Mouse (Mus musculus): ENCODE data around the gene Pef1.

Gene Pef1

DNA sequence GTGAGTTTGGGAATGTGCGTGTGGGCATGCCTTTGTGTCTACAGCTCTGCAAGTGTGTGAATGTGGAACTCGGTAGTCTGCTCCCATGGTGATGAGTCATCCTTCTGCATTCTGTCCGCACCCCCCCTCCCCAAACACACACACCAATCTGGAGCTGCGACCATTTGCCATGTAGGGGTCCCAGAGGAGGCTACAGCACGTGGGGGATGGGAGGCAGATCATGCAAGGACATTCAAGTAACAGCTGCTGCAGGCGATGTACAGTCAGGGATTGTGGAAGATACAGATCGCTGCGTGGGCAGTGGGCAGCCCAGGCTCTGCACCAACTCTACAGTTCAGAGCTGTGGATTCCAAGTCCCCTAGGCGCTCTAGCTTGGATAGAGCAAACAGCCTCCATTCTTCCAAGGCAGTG lies 38.6 kb downstream of the Pef1 start:
- peak; percentile 60 for DNase-seq

DNA sequence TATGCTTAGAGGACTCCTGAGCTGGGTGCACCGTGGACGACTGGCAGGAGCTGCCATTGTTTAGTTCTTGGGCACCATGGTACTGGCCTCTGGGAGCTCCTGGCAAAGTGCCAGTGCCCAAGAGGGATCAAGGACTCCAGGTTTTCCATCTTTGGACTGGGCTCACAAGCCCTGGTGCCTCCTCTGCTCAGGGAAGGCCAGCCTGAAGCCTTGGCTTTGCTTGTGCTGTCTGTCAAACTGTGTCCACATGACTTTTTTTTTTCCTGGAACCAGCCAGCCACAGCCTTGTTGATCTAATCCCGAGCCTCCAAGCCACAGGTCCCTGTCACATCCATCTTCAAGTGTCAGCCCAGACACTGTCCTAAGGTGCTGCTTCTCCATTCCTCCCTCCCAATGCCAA lies 39.4 kb downstream of the Pef1 start:
- DNase-seq = peak; percentile 36

DNA sequence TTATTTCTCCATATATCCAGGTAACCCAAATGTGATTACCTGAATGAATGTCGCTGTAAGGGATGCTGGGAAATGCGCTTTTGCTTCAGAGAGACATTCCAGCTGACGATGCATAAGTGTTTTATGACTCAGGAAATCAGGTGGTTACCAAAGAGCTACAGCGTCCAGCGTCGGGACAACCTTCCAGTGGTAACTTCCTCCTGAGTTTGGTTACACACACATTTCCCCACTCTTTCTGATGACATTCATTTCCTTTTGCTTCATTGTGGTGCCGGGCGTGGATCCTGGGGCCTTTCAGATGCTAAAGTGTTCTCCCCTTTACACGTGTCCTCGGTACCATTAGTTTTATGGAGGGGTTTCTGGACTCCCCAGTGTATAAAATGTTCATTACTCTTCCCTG lies 46.0 kb downstream of the Pef1 start:
- DNase-seq = no peak

DNA sequence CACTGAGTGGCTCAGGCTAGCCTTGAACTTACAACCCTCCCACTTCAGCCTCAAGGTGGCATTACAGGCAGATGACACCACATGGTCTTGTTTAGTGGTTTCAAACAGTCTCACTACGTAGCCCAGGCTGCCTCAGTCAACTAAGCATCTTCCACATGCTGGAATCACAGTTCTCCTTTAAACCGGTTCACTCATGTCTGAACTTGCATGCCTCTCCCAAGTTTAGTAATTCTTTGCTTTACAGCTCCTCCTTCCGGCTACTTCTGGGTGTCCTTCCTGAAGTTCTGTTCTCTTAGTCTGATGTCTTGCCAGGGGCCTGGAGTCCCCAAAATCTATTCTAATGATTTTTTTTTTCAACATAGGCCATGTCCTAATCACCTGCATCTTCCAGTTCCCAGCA lies 51.9 kb downstream of the Pef1 start:
- no peak for DNase-seq

DNA sequence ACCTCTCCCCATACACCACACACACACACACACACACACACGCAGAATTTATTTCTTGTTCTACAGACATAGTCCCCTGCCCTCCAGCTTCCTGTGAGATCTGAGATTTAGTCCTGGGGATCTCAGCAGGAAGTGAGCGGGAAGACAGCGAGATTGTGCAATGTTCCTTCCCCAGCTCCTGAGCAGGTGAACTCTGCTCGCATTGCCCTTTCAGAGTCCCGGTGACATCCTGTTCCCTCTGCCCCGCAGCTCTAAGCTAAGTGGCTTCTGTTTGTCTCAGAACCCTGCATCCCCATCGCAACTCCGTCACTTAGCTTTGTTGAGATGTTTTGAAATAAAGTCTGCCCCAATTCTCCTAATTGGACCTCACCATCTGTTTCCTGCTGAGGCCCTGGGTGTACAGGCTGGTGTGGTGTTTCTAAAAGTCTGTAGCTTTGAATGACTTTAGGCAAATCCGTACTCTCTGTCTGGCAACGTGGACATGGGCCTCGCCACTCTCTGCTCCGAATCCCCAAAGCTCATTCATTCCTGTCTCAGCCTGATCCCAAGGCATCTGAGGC lies 54.5 kb downstream of the Pef1 start:
- DNase-seq = no peak

DNA sequence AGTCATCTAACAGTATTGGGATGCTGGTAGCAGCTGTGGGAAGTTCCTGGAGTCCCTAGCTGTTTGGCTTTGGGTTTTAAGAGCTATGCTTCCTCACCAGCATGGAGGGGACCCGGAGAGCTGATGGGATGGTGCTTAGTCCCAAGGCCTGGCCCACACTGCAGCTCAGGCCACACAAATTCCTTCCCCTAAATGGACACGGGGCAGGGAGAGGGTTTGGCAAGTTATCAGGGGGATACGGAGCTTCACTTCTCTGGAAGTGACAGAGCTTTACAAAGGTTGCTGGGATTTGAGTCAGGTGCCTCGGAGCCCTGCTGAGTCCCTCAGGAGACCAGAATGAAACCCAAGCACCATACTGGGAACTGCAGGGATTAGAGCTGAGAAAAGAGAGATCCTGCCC lies 59.0 kb downstream of the Pef1 start:
- no peak for DNase-seq

DNA sequence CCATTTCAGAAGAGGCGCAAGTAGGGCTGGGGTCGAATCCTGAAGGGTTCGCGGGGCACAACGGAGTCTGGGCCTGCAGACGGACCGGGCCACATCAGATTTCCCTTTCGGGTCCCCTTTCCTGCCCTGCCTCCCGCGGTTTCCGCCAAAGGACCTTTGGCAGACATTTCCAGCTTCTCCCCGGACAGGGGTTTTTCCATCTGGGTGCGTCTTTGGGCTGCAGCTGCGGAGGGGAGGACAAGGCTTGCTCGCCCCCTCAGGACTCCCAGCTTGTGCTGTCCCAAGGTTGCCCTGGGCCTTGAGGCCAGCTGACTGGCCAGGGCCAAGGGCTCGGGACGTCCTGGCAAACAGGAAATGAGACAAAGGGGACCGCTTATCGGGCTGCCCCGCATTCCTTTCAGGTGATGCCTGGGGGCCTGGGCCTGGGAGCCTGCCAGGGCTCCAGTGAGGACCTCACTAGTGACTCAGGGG lies 61.1 kb downstream of the Pef1 start:
- peak; percentile 28 for DNase-seq

DNA sequence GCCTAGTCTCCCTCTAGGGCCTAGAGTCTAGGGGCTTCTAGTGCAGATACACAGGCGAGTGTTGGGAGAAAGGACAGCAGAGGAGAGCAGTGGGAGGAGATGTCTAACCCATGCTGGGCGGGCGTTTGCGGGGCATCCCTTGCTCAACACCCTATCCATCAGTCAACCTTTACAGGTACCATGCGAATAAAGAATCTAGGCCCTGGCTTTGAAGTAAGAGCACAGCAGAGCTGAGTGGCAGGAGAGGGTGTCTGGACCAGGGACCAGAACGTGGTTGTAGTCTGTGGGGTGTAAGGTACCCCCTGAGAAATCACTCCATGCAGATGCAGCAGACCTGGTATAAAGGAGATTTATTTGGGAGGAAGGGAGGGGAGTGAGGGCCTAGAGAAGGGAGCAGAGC lies 61.8 kb downstream of the Pef1 start:
- DNase-seq = no peak

DNA sequence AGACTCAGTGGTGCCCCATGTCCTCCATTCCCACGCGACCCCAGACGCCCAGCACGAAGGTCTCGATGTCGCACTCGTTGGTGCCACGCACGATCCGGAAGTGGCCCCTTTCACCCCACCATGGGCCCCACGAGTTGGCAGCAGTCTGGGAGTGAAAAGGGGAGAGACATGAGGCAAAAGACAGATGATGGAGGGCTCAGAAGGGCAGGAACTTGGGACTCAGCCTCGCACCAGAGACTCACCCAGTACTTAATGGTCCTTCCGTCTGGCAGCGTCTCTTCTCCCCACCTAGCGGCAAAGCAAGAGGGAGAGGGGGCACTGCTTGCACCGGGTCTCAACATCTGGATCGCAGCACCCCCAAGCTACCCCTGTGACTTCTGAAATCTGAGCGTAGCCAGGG lies 63.7 kb downstream of the Pef1 start:
- DNase-seq = no peak

DNA sequence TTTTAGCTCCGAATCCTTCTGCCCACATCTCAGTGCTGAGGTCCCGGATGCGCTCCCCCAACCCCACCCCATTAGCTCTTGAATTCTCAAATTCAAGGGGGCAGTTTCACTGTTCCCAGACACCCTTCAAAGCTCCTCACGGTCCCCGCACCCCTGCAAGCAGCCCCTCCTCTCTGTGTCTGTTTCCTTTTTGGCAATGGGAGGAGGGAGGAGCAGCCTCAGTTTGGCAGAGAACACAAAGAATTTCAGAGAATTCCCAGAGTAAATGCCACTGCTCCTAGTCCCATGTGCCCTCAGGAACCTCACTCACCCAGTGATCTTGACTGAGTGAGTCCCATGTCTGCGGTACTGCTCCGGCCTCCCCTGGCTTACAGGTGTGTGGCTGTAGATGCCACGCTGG lies 64.2 kb downstream of the Pef1 start:
- no peak for DNase-seq

DNA sequence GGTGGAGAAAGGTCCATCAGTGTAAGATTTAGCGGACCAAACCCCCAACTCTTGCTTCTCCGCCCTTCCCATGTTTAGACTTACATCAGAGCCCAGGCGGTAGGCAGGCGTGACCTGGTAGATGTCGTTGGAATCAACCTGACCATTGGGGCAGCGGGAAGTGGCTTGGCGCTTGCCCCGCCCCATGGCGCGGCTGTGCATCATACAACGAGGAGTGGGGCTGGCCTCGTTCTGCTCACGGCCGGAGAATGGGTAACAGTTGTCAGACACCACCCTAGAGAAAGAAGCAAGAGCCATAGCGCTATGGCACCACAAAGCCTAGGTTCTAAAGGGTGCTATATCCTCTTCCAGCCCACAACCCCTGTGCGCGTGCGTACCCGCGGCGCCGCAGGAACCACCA lies 65.0 kb downstream of the Pef1 start:
- no peak for DNase-seq

DNA sequence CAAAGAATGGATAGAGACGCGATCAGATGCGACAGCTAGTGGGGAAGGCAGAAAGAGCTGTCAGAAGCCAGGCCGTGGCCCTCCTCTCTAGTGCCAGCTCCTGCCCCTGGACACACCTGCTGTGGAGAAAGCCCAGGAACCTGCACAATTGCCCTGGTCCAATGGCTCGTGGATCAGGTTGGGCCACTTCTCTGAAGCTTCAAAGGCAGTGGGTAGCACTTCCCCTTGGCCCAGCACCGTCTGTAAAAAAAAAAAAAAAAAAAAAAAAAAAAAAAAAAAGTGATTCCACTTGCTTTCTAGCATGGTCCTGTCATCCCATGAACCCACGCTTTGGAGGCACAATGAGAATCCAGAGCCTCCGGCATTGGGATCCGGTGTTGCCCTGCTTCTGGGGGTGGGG lies 65.5 kb downstream of the Pef1 start:
- DNase-seq = no peak

DNA sequence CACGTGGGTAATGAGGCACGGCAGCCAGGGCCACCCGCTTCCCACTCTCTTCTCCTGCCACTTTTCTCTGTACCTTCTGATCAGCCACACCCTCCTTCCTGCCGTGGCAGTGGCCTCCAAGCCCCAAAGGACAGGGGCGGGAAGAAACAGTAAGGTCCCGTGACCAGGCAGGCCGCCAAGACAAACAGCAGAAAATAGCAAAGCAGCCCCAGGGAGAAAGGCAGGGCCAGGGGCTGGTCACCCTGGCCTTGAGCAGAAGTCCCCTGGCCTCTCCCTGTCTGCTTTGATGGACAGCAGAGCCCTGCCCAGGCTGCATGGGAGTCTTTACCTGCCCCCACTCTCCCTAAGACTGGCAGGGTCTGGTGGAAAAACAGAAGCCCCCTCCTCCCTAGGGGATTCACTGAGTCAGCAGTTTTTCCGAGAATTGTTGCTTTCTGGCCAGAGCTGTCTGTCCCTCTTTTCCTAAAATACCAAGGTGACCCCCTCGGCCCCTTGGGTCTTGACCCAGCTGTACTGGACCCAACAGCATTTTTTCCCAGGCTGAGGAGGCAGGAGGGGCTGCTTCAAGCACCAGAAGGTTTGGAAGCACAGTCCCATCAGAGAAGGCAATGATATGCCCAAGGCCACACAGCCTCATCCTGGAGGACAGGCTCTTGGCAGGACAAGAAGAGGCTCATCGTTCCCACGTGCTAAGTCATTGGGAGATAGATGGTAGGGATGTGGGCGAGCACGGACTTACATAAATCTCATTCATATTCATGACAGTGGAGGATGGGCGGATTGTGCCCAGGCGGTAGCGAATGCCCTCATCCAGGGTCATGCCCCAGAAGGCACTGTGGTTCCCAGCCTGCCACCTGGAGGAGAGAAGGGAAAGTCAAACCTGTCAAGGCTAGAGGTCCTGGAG lies 66.2 kb downstream of the Pef1 start:
- DNase-seq = peak; percentile 51

DNA sequence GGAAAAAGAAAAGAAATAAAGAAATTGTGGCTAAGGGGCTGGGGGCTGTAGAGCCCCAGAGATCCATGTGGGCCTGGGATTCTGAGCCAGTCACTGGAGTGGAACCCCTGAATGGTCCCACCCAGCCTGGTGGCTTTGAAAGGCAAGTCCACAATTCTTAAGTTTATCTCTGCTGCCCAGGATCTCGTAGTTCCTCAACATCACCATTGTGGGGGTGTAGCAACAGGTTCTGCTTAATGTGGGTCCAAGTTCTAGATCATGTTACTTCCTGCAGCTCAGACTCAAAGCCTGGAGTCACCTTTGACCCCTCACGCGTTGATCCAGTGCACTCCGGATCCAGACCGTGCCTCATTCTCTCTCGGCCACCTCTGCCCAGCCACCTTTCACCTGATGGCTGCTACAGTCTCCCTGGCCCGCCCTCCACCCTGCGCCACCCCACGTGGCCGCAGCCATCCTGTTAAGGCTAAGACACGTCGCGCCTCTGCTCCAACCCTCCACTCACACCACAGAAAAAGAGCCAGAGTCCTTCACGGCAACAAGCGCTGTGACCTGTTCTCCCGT lies 67.1 kb downstream of the Pef1 start:
- no peak for DNase-seq

DNA sequence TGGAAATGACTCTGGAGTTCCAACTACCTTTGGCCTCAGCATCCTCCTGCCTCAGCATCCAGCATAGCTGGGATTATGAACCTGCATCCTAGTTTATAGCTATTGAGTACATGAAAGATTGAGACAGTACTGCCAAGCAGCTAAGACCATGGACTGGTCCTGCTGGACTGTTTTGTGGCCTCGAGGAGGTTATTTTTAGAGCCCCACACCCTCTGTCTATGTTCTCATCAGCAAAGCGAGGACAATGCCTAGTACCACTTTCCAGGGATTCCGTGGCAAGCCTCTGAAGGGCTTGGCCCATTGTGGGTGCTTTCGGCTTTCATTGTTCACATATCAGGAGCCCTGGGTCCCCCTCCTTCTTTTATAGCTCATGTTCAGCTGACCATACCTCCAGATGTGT lies 68.0 kb downstream of the Pef1 start:
- DNase-seq = no peak

DNA sequence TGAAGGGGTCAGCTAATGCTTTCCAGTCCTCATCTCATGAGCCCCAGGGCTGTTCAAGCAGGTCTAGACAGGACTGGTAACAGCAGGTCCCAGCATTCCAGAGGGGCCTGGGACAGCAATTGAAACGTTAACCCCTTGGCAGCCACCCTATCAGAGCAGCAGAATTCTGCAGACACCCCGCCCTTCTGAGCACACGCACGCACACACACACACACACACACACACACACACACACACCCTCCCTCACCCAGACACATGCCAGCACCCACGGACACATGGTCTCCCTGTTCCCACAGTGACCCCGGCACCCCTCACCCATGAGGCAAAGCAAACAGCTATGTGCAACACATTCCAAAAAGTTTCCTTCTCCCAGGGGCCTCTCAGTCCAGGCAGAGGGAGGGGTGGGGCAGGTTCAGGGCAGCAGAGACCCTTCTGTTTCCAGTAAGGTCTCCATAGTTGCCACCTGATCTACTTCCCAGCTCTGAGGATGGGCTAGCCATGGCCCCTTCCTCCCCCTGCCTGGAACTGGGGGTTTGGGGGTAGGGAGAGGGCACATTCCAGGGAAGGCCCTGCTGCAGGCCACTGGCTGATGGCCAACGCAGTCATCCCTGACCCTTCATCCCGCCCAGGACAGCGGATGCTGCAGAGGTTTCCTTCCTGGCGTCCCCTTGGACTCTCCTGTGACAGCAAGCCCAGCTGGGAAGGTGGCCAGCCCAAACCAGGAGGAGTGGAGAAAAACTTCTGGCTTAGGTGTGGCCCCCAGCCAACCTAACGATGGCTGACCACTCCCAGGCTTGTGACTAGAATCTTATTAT lies 69.8 kb downstream of the Pef1 start:
- DNase-seq = peak; percentile 30

DNA sequence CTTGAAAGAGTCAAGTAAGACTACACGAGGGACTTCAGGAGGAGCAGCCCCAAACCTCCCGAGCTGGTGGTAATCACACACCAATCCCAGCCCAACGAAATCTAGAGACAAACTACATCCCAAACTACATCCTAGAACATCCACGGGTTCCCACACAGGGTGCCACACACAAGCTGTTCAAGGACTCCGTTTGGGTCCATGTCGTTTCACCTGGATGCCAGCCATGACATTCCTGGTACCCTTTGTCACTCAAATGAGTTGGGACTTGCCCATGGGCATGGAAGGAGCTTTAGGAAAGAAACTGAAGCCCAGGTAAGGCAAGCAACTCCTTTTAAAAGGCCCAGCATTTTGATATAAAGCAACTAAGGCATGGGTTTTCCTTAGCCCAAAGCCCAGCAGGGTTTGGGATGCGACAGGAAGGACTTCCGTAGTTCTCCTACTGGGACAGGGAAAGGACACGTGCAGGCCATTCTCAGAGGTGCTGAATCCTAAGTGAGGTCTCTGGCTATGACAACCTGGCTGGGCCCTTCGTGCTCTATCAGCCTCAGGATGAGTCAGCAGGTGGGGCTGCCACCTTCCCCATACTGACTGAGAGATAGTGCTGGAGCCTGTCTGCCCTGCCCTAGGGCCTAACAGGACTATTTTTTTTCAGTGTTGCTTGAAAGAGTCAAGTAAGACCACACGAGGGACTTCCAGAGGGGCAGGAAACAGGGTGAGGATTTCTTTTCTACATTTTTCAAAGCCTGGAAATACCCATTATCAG lies 70.9 kb downstream of the Pef1 start:
- DNase-seq = no peak

DNA sequence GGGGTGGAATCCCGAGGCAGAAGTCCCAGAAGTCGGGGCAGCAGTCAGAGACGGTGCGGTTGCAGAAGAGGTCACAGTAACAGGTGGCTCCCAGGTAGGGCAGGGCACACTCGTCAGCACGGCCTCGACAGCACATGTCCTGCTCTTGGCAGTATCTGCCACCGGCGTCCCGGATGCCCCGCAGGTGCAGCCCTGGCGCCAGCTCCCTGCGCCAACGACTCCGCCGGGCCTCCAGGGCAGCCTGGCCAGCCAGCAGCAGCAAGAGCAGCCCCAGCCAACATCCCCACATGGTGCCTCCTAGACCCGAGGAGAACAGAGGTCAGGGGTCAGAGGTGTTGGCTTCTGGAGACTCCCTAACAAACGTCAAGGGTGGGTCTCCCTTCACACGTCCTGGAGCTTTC lies 71.6 kb downstream of the Pef1 start:
- no peak for DNase-seq

DNA sequence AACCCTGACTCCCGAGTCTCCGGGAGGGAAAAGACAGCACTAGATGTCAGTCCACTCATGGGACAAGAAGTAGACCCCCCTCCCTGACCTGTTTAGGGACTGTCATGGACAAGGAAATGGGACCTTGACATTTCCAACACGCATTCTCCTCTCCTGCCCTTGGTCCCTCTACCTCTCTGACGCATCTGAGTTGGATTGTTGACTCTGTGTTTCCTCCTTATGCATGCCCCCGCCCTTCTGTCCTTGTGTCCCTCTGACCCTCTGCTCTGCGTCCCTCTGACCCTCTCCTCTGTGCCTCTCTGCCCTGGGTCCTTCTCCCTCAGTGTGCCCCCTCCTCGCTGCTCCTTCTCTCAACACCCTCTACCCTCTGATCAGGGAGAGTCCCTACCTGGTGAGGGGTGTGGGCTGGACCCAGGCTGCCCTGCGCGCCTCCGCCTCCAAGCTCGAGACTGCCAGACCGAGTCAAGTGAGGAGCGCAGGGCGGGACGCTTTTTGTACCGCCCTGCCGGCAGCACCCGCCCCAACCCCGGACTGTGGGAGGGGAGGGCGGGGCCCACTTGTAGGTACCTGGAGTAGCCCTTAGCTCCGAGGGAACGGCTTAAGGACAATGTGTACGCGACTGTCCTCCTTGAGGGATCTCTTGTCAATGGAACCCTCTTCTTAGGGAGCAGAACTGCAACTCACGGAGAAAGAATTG lies 72.1 kb downstream of the Pef1 start:
- peak; percentile 51 for DNase-seq

DNA sequence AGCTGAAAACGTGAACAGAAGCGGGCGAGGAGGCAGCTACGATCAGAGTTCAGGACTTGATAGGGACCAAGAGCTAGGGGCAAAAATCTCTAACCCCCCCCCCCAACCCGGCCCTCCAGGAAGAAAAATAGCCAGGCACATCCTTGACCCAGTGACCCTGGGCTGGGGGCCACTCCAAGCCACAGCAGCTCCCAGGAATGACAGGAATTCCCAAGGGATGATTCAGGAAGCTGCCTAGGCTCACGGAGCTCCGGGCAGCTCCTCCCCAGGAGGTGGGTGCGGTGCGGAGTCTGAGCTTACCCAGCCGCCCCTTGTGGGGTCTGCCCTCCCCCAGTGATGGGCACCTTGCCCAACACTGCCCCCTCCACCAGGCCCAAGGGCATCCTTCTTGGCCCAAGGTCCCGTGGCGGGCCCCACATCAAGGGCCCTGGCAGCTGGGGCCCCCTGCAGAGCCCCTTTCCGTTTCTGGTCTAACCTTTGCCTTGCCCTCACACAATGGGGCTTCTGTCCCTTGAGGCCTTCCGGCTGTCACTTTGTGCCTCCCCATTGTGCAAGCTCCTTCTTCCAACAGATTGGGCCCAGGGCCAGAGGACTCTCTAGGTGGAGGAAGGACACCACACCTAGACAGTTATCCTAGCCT lies 72.8 kb downstream of the Pef1 start, which contains the start of gene Tinagl1:
Tinagl1 (minus strand) TSS at position 51 of the 640 bp plus-strand sequence.
- DNase-seq = peak; percentile 84

DNA sequence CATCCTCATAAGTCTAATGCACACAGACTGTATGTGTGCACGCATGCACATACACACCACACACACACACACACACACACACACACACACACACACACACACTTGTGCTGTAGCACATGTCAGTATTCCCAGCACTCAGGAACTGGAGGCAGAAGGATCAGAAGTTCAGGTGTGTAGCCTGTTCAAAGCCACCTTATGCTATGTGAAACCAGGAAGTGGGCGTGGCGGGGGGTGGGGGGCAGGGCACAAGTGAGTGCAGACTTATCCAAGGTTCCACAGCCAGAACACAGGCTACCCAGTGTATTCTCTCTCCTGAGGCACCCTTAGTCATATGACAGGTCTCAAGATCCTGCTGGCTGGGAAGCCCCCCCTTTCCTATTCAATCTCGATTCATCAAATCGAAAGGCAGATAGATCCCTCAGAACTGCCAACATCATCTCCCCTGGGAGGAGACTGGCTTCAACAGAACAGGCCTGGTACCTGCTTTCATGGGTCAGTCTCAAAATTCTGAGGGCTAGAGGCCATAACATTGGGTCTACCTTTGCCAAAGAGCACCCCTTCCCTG lies 73.9 kb downstream of the Pef1 start:
- DNase-seq = no peak

Data from retina, postnatal 1 day (tissue).